Mouse (Mus musculus): ENCODE data around the gene Gm26920. TPM values are rescaled to one million over a fixed set of nuclear protein-coding genes. Genes with fewer than 3 reads are reported as not detected.
"Not testable (repeated sequence)": the region's sequence is repeated elsewhere in the genome, so short reads cannot be mapped to it uniquely, and the experiment has no call there.

Gene Gm26920
- 0.79 TPM in 1 of 2 replicates, not detected in the other for total RNA-seq (2014; fragmentation: Nextera tagmentation)
- total RNA-seq (2017): not detected in 2 replicates

GRCm38 (mm10) chr7:30090092-30090969, at the start of gene Gm26920, which contains the start of gene Zfp566:
Gene Gm26920, minus strand, starts transcription at chr7:30090410.
Gene Zfp566, minus strand, starts transcription at chr7:30090527.
- peak; percentile 90 for ATAC-seq (replicated peaks; ENCODE audit: low FRiP score, low TSS enrichment, poor library complexity, severe bottlenecking)

- no peak for ATAC-seq (replicated peaks; ENCODE audit: low FRiP score, low TSS enrichment, poor library complexity, severe bottlenecking)
Measured at GRCm38 (mm10) chr7:30136826-30137225, 46.6 kb upstream of the Gm26920 start.

GRCm38 (mm10) chr7:30132396-30132795, 42.2 kb upstream of the Gm26920 start:
- no peak for ATAC-seq (replicated peaks; ENCODE audit: low FRiP score, low TSS enrichment, poor library complexity, severe bottlenecking)

- peak; percentile 77 for ATAC-seq (replicated peaks; ENCODE audit: low FRiP score, low TSS enrichment, poor library complexity, severe bottlenecking)
Measured at GRCm38 (mm10) chr7:30129900-30130299, 39.7 kb upstream of the Gm26920 start.

- ATAC-seq (replicated peaks; ENCODE audit: low FRiP score, low TSS enrichment, poor library complexity, severe bottlenecking): no peak
Measured at GRCm38 (mm10) chr7:30122188-30122530, 31.9 kb upstream of the Gm26920 start.

GRCm38 (mm10) chr7:30121308-30122187, 31.3 kb upstream of the Gm26920 start, which contains the start of gene Zfp382:
Gene Zfp382, plus strand, starts transcription at chr7:30121942.
- ATAC-seq (replicated peaks; ENCODE audit: low FRiP score, low TSS enrichment, poor library complexity, severe bottlenecking): peak; percentile 99

GRCm38 (mm10) chr7:30117935-30118334, 27.7 kb upstream of the Gm26920 start:
- not testable (repeated sequence) for ATAC-seq (replicated peaks; ENCODE audit: low FRiP score, low TSS enrichment, poor library complexity, severe bottlenecking)

GRCm38 (mm10) chr7:30116076-30116475, 25.9 kb upstream of the Gm26920 start:
- ATAC-seq (replicated peaks; ENCODE audit: low FRiP score, low TSS enrichment, poor library complexity, severe bottlenecking): no peak

GRCm38 (mm10) chr7:30099297-30099696, 9.1 kb upstream of the Gm26920 start:
- ATAC-seq (replicated peaks; ENCODE audit: low FRiP score, low TSS enrichment, poor library complexity, severe bottlenecking): no peak

- ATAC-seq (replicated peaks; ENCODE audit: low FRiP score, low TSS enrichment, poor library complexity, severe bottlenecking): no peak
Measured at GRCm38 (mm10) chr7:30095551-30096125, 5.4 kb upstream of the Gm26920 start.

- peak; percentile 62 for ATAC-seq (replicated peaks; ENCODE audit: low FRiP score, low TSS enrichment, poor library complexity, severe bottlenecking)
Measured at GRCm38 (mm10) chr7:30094646-30095429, 4.6 kb upstream of the Gm26920 start, which contains the start of gene Zfp260. Gene Zfp260, plus strand, starts transcription at chr7:30094777.

- ATAC-seq (replicated peaks; ENCODE audit: low FRiP score, low TSS enrichment, poor library complexity, severe bottlenecking): no peak
Measured at GRCm38 (mm10) chr7:30093918-30094415, 3.8 kb upstream of the Gm26920 start.

- ATAC-seq (replicated peaks; ENCODE audit: low FRiP score, low TSS enrichment, poor library complexity, severe bottlenecking): no peak
Measured at GRCm38 (mm10) chr7:30092666-30093065, 2.5 kb upstream of the Gm26920 start.

- ATAC-seq (replicated peaks; ENCODE audit: low FRiP score, low TSS enrichment, poor library complexity, severe bottlenecking): 0 out of 2 replicates have a peak, but pooled peaks have one; percentile 0
Measured at GRCm38 (mm10) chr7:30090970-30091585, 868 bp upstream of the Gm26920 start.

- no peak for ATAC-seq (replicated peaks; ENCODE audit: low FRiP score, low TSS enrichment, poor library complexity, severe bottlenecking)
Measured at GRCm38 (mm10) chr7:30089405-30089804, 805 bp downstream of the Gm26920 start.

GRCm38 (mm10) chr7:30086524-30086923, 3.7 kb downstream of the Gm26920 start:
- no peak for ATAC-seq (replicated peaks; ENCODE audit: low FRiP score, low TSS enrichment, poor library complexity, severe bottlenecking)

GRCm38 (mm10) chr7:30072146-30073028, 17.8 kb downstream of the Gm26920 start, which contains the start of gene Zfp82:
Gene Zfp82, minus strand, starts transcription at chr7:30072900.
- ATAC-seq (replicated peaks; ENCODE audit: low FRiP score, low TSS enrichment, poor library complexity, severe bottlenecking): peak; percentile 96
